Mouse (Mus musculus) kidney, postnatal 0 days (tissue): ENCODE measurements around the gene Bcan. TPM values are rescaled to one million over a fixed set of nuclear protein-coding genes. Genes with fewer than 3 reads are reported as not detected.
A peak's percentile ranks its signal among the peaks of the same experiment; 100 is the strongest.

ENCODE experiments used
- ATAC-seq: fragments of 200-750 bp; cut with Nextera tagmentation; replicated peaks from 2 replicates; pipeline ENCODE4 v1.8.0; 2017; ENCODE audit warnings: low read depth, moderate number of reproducible peaks, moderate TSS enrichment, moderate library complexity; ENCODE audit not compliant: low FRiP score
- DNase-seq: peaks from one replicate; pipeline ENCODE4 v3.0.0-alpha.2; 2016; ENCODE audit warnings: low spot score
- H3K27ac ChIP-seq: fragments of 300-500 bp; sonication (generic); 2 replicates; pipeline ENCODE4 v1.5.1; 2014; ENCODE audit warnings: mild to moderate bottlenecking
- H3K27me3 ChIP-seq: fragments of 300-500 bp; sonication (generic); 2 replicates; pipeline ENCODE4 v1.6.1; 2014; ENCODE audit warnings: low read length, mixed read lengths; ENCODE audit not compliant: insufficient read depth
- H3K36me3 ChIP-seq: fragments of 300-500 bp; sonication (generic); 2 replicates; pipeline ENCODE4 v1.6.1; 2014; ENCODE audit warnings: low read length, mixed read lengths; ENCODE audit not compliant: insufficient read depth
- H3K4me1 ChIP-seq: fragments of 300-500 bp; sonication (generic); replicated peaks from 2 replicates; pipeline ENCODE4 v1.6.1; 2014; ENCODE audit warnings: antibody characterized with exemption, low read length, mixed read lengths; ENCODE audit not compliant: insufficient read depth
- H3K4me2 ChIP-seq: fragments of 300-500 bp; sonication (generic); 2 replicates; pipeline ENCODE4 v1.6.1; 2014; ENCODE audit warnings: mild to moderate bottlenecking, low read length, moderate library complexity, mixed read lengths
- H3K4me3 ChIP-seq: fragments of 300-500 bp; sonication (generic); replicated peaks from 2 replicates; pipeline ENCODE4 v1.5.1; 2014; ENCODE audit warnings: low read depth, low read length
- H3K9ac ChIP-seq: fragments of 300-500 bp; sonication (generic); 2 replicates; pipeline ENCODE4 v1.6.1; 2014; ENCODE audit warnings: low read depth, low read length
- H3K9me3 ChIP-seq: fragments of 300-500 bp; sonication (generic); replicated peaks from 2 replicates; pipeline ENCODE4 v1.6.1; 2016; ENCODE audit warnings: low read length, inconsistent platforms, mixed read lengths
- CTCF ChIP-seq: IDR thresholded peaks from 2 replicates; pipeline ENCODE4 v1.5.1; 2016; ENCODE audit warnings: antibody characterized with exemption, low read depth, mild to moderate bottlenecking, moderate library complexity
- WGBS: fragments of 180-500 bp; shearing (Covaris S2); extraction: QIAGEN DNeasy Blood & Tissue Kit; methylation state at CpG from one replicate; pipeline ENCODE4 v1.1.7; 2014; 5-methylcytosine and 5-hydroxymethylcytosine counted together
- polyA plus RNA-seq: library from polyadenylated mRNA; unstranded; fragments of >200 nt; fragmentation: Nextera tagmentation; extraction: Ambion mirVana; gene quantifications from 2 replicates; pipeline ENCODE4 v1.2.1, GENCODE M21; 2015

Bcan gene
- polyA plus RNA-seq, 1 experiment from 2014 or later = not detected

GRCm38 (mm10) chr3:87998747-87999146, 1.3 kb downstream of the Bcan start:
- Histone ChIP-seq H3K27me3 (peaks cover 90% of the 10 kb centered on the region), H3K36me3 (no peaks in the 10 kb centered on the region), H3K27ac (no peak overlapping the region), H3K4me2 (no peak overlapping the region), H3K4me1 (peaks cover 5% of the 10 kb centered on the region; the same call in 1 of the 2 replicates), H3K4me3 (no peak overlapping the region), H3K9me3 (no peaks in the 10 kb centered on the region), H3K9ac (no peak overlapping the region)
- no peak for TF ChIP-seq CTCF
- DNase-seq = no peak
- 6% methylated on average over 7 of the region's 7 CpGs for WGBS
- no peak for ATAC-seq

- no peak overlapping the region for H3K9ac ChIP-seq
- H3K4me1 ChIP-seq = peaks cover 5% of the 10 kb centered on the region; the same call in 1 of the 2 replicates
- 1% methylated on average over 49 of the region's 49 CpGs for WGBS
- no peak for TF ChIP-seq CTCF
- no peak overlapping the region for H3K27ac ChIP-seq
- 0 out of 2 replicates have a peak, but pooled peaks have one; percentile 44 for ATAC-seq
- H3K4me2 ChIP-seq = peak overlapping the region; percentile 50
- peaks cover 79% of the 10 kb centered on the region for H3K27me3 ChIP-seq
- peak; percentile 55 for DNase-seq
- H3K9me3 ChIP-seq = no peaks in the 10 kb centered on the region
- no peaks in the 10 kb centered on the region for H3K36me3 ChIP-seq
- H3K4me3 ChIP-seq = peak overlapping the region; percentile 30
Measured at GRCm38 (mm10) chr3:87996971-87997614, 2.9 kb downstream of the Bcan start.

DNA sequence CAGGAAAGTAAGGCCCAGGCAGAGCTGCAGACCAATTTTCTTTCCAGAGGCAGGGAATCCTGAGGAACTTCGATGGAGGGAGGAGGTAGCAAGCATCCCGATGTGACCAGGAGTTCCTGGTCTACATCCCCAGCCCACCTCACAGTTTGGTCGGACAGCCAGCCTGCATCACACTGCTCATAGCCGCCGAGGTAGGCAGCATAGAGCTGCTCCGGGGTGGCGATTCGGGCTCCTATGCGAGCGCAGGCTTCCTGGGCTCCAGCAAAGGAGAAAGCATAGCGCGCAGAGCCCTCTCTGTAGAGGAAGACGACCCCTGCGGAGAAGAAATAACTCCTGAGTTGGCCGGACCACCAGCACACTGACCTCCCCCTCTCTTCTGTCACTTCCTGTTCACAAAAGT, 3.6 kb downstream of the Bcan start:
- no peak for DNase-seq
- H3K9ac ChIP-seq = no peak overlapping the region
- 0 out of 2 replicates have a peak overlapping the region, but pooled peaks have one; percentile 50 for H3K4me2 ChIP-seq
- 2% methylated on average over 15 of the region's 15 CpGs for WGBS
- no peak for ATAC-seq
- no peak overlapping the region for H3K4me3 ChIP-seq
- peaks cover 72% of the 10 kb centered on the region for H3K27me3 ChIP-seq
- no peaks in the 10 kb centered on the region for H3K36me3 ChIP-seq
- H3K27ac ChIP-seq = no peak overlapping the region
- TF ChIP-seq CTCF = no peak
- peaks cover 5% of the 10 kb centered on the region; the same call in 1 of the 2 replicates for H3K4me1 ChIP-seq
- H3K9me3 ChIP-seq = no peaks in the 10 kb centered on the region

- DNase-seq (no peak), ATAC-seq (no peak)
- no peak overlapping the region for H3K27ac ChIP-seq
- no peaks in the 10 kb centered on the region for H3K36me3 ChIP-seq
- H3K4me1 ChIP-seq = peaks cover 5% of the 10 kb centered on the region; the same call in 1 of the 2 replicates
- no peaks in the 10 kb centered on the region for H3K9me3 ChIP-seq
- peaks cover 63% of the 10 kb centered on the region for H3K27me3 ChIP-seq
- TF ChIP-seq CTCF = no peak
- H3K9ac ChIP-seq = no peak overlapping the region
- whole genome bisulfite sequencing = 33% methylated on average over 11 of the region's 11 CpGs
- H3K4me2 ChIP-seq = no peak overlapping the region
- H3K4me3 ChIP-seq = no peak overlapping the region
Measured at GRCm38 (mm10) chr3:87995331-87995730, 4.7 kb downstream of the Bcan start.

- Histone ChIP-seq H3K4me2 (no peak overlapping the region), H3K4me3 (no peak overlapping the region), H3K9ac (no peak overlapping the region), H3K36me3 (no peaks in the 10 kb centered on the region), H3K27me3 (peaks cover 44% of the 10 kb centered on the region), H3K4me1 (peaks cover 5% of the 10 kb centered on the region; the same call in 1 of the 2 replicates), H3K27ac (no peak overlapping the region), H3K9me3 (no peaks in the 10 kb centered on the region)
- TF ChIP-seq CTCF = no peak
- WGBS = 1% methylated on average over 4 of the region's 6 CpGs
- ATAC-seq = no peak
- peak; percentile 68 for DNase-seq
Measured at GRCm38 (mm10) chr3:87993436-87993835, 6.6 kb downstream of the Bcan start.

GRCm38 (mm10) chr3:87989935-87990334, 10.1 kb downstream of the Bcan start:
- no peak for DNase-seq
- Histone ChIP-seq H3K27ac (no peak overlapping the region), H3K9ac (no peak overlapping the region), H3K4me3 (no peak overlapping the region), H3K4me1 (peaks cover 27% of the 10 kb centered on the region; the same call in 1 of the 2 replicates), H3K4me2 (no peak overlapping the region), H3K36me3 (no peaks in the 10 kb centered on the region), H3K9me3 (no peaks in the 10 kb centered on the region), H3K27me3 (peaks cover 10% of the 10 kb centered on the region; the same call in 1 of the 2 replicates)
- TF ChIP-seq CTCF = no peak
- WGBS = 33% methylated on average over 10 of the region's 10 CpGs
- ATAC-seq = no peak

GRCm38 (mm10) chr3:87988068-87988467, 12.0 kb downstream of the Bcan start:
- H3K27ac ChIP-seq = no peak overlapping the region
- H3K27me3 ChIP-seq = no peaks in the 10 kb centered on the region; the same call in 1 of the 2 replicates
- H3K4me2 ChIP-seq = peak overlapping the region; percentile 67
- peaks cover 37% of the 10 kb centered on the region for H3K4me1 ChIP-seq
- no peaks in the 10 kb centered on the region for H3K36me3 ChIP-seq
- peak overlapping the region; percentile 24 for H3K4me3 ChIP-seq
- DNase-seq (no peak), ATAC-seq (no peak)
- peak overlapping the region; percentile 6; the same call in 1 of the 2 replicates for H3K9ac ChIP-seq
- H3K9me3 ChIP-seq = no peaks in the 10 kb centered on the region
- 5% methylated on average over 15 of the region's 15 CpGs for WGBS
- peak; percentile 19; the same call in 1 of the 2 replicates for TF ChIP-seq CTCF
